Mouse (Mus musculus): ENCODE measurements around the gene Thra. TPM values are rescaled to one million over a fixed set of nuclear protein-coding genes. Genes with fewer than 3 reads are reported as not detected.

Gene Thra
- polyA plus RNA-seq, 1 experiment from 2014 or later, result 6.1 TPM

DNA sequence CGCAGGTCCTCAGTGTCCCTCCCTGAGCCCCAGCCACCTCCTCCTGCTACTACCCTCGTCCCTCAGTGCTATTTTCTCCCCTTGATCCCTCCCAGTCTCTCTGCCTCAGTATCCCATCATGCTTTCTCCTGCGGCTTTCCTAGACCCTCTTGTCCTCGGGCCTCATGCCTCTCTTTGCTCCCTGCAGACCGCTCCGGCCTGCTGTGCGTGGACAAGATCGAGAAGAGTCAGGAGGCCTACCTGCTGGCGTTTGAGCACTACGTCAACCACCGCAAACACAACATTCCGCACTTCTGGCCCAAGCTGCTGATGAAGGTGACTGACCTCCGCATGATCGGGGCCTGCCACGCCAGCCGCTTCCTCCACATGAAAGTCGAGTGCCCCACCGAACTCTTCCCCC is 23.7 kb downstream of the Thra start:
- no peak overlapping the region for H3K27ac ChIP-seq (ENCODE audit: low read depth)
- H3K9me3 ChIP-seq (ENCODE audit: low read length), result no peaks in the 10 kb centered on the region
- WGBS (ENCODE audit: insufficient replicate concordance), result 82% methylated on average over 18 of the region's 18 CpGs
- no peak for DNase-seq
- no peak overlapping the region for H3K9ac ChIP-seq (replicated peaks)
- H3K4me1 ChIP-seq (ENCODE audit: insufficient read depth), result peaks cover 32% of the 10 kb centered on the region
- no peaks in the 10 kb centered on the region for H3K27me3 ChIP-seq (ENCODE audit: insufficient read depth, low read length)
- H3K4me2 ChIP-seq (ENCODE audit: low read depth, low read length), result no peak overlapping the region
- no peak for TF ChIP-seq EP300 (IDR thresholded peaks at IDR 0.05; ENCODE audit: low read depth)
- TF ChIP-seq CTCF (IDR thresholded peaks at IDR 0.05; ENCODE audit: low read depth), result no peak
- no peak overlapping the region for H3K4me3 ChIP-seq (ENCODE audit: low read depth, low read length)
- H3K36me3 ChIP-seq (replicated peaks; ENCODE audit: insufficient read depth, low read length), result peaks cover 18% of the 10 kb centered on the region
- no peak for ATAC-seq

DNA sequence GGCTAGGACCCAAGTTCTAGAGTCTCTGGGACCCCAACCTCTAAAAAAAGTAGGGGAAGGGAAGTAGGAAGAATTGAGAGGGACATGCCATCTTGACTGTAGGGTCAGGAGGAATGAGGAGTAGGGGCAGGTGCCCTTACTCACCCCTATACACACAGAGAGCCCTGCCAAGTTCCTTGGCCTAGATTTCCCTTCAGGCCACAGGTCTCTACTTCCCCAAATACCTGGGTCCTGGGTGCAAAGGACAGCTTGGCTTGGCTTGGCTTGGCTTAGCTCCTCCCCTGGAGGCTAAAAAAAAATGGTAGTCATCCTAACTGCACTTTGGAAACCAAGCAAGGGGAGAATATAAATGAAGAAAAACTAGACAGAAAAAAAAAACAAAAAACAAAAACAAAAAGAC is 24.3 kb downstream of the Thra start:
- Histone ChIP-seq H3K27ac (ENCODE audit: low read depth) (no peak overlapping the region), H3K36me3 (replicated peaks; ENCODE audit: insufficient read depth, low read length) (peaks cover 23% of the 10 kb centered on the region), H3K27me3 (ENCODE audit: insufficient read depth, low read length) (no peaks in the 10 kb centered on the region), H3K9me3 (ENCODE audit: low read length) (no peaks in the 10 kb centered on the region), H3K4me3 (ENCODE audit: low read depth, low read length) (no peak overlapping the region), H3K4me1 (ENCODE audit: insufficient read depth) (peaks cover 38% of the 10 kb centered on the region), H3K4me2 (ENCODE audit: low read depth, low read length) (no peak overlapping the region), H3K9ac (replicated peaks) (no peak overlapping the region)
- DNase-seq (no peak), ATAC-seq (no peak)
- no peak for TF ChIP-seq EP300 (IDR thresholded peaks at IDR 0.05; ENCODE audit: low read depth)
- no peak for TF ChIP-seq CTCF (IDR thresholded peaks at IDR 0.05; ENCODE audit: low read depth)

DNA sequence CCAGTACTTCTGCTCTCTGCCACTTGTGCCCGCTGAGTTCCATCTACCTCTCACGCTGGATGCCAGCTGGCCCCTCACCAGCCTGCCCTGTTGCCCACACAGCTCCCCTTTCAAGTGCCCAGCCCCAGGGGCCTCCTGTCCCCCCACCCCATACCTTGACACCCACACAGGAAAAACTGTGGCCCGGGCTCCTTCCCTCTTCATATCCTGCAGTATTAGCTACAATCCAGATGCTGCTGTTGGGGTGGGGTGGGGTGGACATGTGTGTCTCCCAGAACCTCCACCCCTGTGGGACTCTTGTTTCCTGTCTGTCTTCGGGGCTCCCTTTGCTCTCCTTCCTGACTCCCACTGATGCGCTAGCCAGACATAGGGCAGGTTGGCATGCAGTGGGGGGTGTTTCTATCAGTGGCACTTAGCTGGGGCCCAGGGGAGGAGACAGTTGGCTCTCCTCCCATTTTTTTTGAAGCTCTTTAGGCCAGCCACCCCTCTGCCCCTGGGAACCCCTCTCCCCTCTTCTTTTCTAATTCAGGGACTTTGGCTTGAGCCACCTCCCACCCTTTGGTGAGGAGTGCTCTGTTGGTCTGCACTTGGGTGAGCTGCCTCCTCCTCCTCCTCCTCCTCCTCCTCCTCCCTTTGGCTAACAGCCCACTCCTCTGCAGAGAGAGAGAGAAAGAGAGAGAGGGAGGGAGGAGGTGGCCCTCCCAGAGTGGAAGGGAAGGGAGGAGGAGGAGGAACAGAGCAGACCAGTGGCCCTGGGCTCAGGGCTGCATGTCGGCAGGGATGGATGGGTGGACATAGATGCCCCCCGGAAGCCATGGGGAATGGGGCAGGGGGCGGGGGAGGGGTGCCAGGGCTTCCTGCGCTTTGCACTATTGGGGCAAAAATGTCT is 25.2 kb downstream of the Thra start:
- TF ChIP-seq CTCF (IDR thresholded peaks at IDR 0.05; ENCODE audit: low read depth) (no peak), EP300 (IDR thresholded peaks at IDR 0.05; ENCODE audit: low read depth) (no peak)
- Histone ChIP-seq H3K36me3 (replicated peaks; ENCODE audit: insufficient read depth, low read length) (peaks cover 24% of the 10 kb centered on the region), H3K9ac (replicated peaks) (no peak overlapping the region), H3K27ac (ENCODE audit: low read depth) (0 out of 2 replicates have a peak overlapping the region, but pooled peaks have one; percentile 22), H3K9me3 (ENCODE audit: low read length) (no peaks in the 10 kb centered on the region), H3K4me3 (ENCODE audit: low read depth, low read length) (no peak overlapping the region), H3K4me1 (ENCODE audit: insufficient read depth) (peaks cover 42% of the 10 kb centered on the region), H3K27me3 (ENCODE audit: insufficient read depth, low read length) (no peaks in the 10 kb centered on the region), H3K4me2 (ENCODE audit: low read depth, low read length) (no peak overlapping the region)
- no peak for ATAC-seq
- WGBS (ENCODE audit: insufficient replicate concordance), result 44% methylated on average over 8 of the region's 9 CpGs
- DNase-seq, result no peak

DNA sequence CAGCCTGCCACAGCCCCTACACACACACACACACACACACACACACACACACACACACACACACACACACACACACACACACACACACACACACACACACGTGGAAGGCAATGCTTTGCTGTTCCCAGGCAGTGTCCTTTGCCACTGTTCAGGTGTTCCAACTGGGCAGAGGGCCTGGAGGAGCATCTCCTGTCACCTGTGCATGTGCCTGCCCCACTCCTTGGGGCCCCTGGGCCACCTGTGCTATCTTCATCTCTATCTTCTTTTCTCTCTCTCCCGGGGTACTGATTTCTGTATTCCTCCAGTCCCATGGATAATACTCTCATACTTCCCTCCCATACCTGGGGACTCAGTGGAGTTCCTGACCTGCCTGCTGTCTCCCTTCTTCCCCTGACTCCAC is 25.9 kb downstream of the Thra start:
- H3K4me3 ChIP-seq (ENCODE audit: low read depth, low read length), result no peak overlapping the region
- DNase-seq (no peak), ATAC-seq (no peak)
- no peak overlapping the region for H3K27ac ChIP-seq (ENCODE audit: low read depth)
- TF ChIP-seq CTCF (IDR thresholded peaks at IDR 0.05; ENCODE audit: low read depth) (no peak), EP300 (IDR thresholded peaks at IDR 0.05; ENCODE audit: low read depth) (no peak)
- H3K27me3 ChIP-seq (ENCODE audit: insufficient read depth, low read length), result no peaks in the 10 kb centered on the region
- WGBS (ENCODE audit: insufficient replicate concordance), result 56% methylated on average over 1 of the region's 2 CpGs
- H3K9ac ChIP-seq (replicated peaks), result no peak overlapping the region
- peaks cover 42% of the 10 kb centered on the region for H3K4me1 ChIP-seq (ENCODE audit: insufficient read depth)
- no peak overlapping the region for H3K4me2 ChIP-seq (ENCODE audit: low read depth, low read length)
- no peaks in the 10 kb centered on the region for H3K9me3 ChIP-seq (ENCODE audit: low read length)
- peaks cover 26% of the 10 kb centered on the region for H3K36me3 ChIP-seq (replicated peaks; ENCODE audit: insufficient read depth, low read length)

DNA sequence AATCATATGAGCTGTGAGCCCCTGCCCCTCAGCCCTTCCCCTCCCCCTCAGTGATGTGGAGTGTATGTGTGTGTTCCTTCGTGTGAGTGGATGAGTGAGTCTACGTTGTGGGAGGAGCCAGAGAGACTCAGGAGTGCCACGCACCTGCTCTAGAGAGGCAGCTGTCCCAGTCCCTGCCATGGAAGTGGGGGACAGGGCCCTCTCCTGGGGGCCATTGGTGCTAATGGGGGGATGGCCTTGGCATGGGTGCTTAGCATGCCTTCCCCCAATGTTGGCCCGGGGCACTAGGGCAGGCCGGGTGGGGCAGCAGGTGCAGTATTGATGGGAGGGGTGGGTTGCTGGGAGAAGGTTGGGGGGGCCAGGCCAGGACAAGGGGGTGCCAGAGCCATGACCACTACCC is 26.4 kb downstream of the Thra start:
- Histone ChIP-seq H3K27me3 (ENCODE audit: insufficient read depth, low read length) (no peaks in the 10 kb centered on the region), H3K4me3 (ENCODE audit: low read depth, low read length) (no peak overlapping the region), H3K4me2 (ENCODE audit: low read depth, low read length) (peak overlapping the region; percentile 66), H3K36me3 (replicated peaks; ENCODE audit: insufficient read depth, low read length) (peaks cover 28% of the 10 kb centered on the region), H3K9ac (replicated peaks) (no peak overlapping the region), H3K27ac (ENCODE audit: low read depth) (no peak overlapping the region), H3K9me3 (ENCODE audit: low read length) (no peaks in the 10 kb centered on the region), H3K4me1 (ENCODE audit: insufficient read depth) (peaks cover 44% of the 10 kb centered on the region)
- ATAC-seq, result no peak; the same call in 1 of the 2 replicates
- TF ChIP-seq EP300 (IDR thresholded peaks at IDR 0.05; ENCODE audit: low read depth), result no peak
- no peak for TF ChIP-seq CTCF (IDR thresholded peaks at IDR 0.05; ENCODE audit: low read depth)
- 67% methylated on average over 5 of the region's 5 CpGs for WGBS (ENCODE audit: insufficient replicate concordance)
- peak; percentile 16 for DNase-seq

DNA sequence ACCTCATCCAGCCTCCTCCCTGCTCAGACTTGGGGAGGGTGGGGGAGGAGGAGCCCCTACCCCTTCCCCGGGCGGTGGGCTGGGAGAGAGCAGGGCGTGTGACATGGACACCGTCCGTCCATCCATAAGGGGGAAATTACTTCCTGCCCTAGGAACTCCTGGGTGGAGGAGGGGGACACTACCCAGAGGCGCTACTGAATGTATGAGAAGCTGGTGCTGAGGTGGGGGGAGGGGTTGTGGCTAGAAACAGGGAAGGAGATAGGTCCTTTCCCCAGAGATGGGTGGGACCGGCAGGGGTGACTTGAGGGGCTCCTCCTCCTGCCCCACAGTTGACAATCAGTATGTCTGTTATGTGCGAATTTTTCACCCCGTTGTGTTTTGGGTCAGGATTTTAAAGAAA is 26.8 kb downstream of the Thra start:
- H3K4me3 ChIP-seq (ENCODE audit: low read depth, low read length), result 0 out of 2 replicates have a peak overlapping the region, but pooled peaks have one; percentile 13
- DNase-seq (peak; percentile 69), ATAC-seq (peak; percentile 43)
- peaks cover 48% of the 10 kb centered on the region for H3K4me1 ChIP-seq (ENCODE audit: insufficient read depth)
- no peaks in the 10 kb centered on the region for H3K9me3 ChIP-seq (ENCODE audit: low read length)
- WGBS (ENCODE audit: insufficient replicate concordance), result 28% methylated on average over 8 of the region's 9 CpGs
- 0 out of 2 replicates have a peak overlapping the region, but pooled peaks have one; percentile 11 for H3K9ac ChIP-seq (replicated peaks)
- H3K36me3 ChIP-seq (replicated peaks; ENCODE audit: insufficient read depth, low read length), result peaks cover 28% of the 10 kb centered on the region
- H3K4me2 ChIP-seq (ENCODE audit: low read depth, low read length), result peak overlapping the region; percentile 66
- TF ChIP-seq EP300 (IDR thresholded peaks at IDR 0.05; ENCODE audit: low read depth), result no peak
- no peak for TF ChIP-seq CTCF (IDR thresholded peaks at IDR 0.05; ENCODE audit: low read depth)
- H3K27ac ChIP-seq (ENCODE audit: low read depth), result peak overlapping the region; percentile 16; the same call in 1 of the 2 replicates
- H3K27me3 ChIP-seq (ENCODE audit: insufficient read depth, low read length), result no peaks in the 10 kb centered on the region

All from liver, postnatal 0 days (tissue).